Mouse (Mus musculus) kidney, adult 2 months (tissue): ENCODE results near the gene Tctex1d1.

ENCODE experiments used
- CTCF ChIP-seq: fragments of 200-500 bp; conservative IDR thresholded peaks from 2 replicates; pipeline ENCODE4 v1.5.1; 2011; ENCODE audit warnings: low read depth, mild to moderate bottlenecking, control low read depth, low read length, moderate library complexity, mixed read lengths; ENCODE audit not compliant: insufficient read depth, insufficient read length
- POLR2A ChIP-seq: fragments of 200-500 bp; IDR thresholded peaks from one replicate; pipeline ENCODE4 v1.6.1; 2011; ENCODE audit warnings: low read depth, low read length, control low read depth

- no peak for TF ChIP-seq CTCF
- TF ChIP-seq POLR2A = no peak
These were observed 556 bp upstream of the Tctex1d1 start for GRCm38 (mm10) chr4:102977778-102978321.
